Mouse (Mus musculus): ENCODE measurements around the gene Tbc1d1.

DNA sequence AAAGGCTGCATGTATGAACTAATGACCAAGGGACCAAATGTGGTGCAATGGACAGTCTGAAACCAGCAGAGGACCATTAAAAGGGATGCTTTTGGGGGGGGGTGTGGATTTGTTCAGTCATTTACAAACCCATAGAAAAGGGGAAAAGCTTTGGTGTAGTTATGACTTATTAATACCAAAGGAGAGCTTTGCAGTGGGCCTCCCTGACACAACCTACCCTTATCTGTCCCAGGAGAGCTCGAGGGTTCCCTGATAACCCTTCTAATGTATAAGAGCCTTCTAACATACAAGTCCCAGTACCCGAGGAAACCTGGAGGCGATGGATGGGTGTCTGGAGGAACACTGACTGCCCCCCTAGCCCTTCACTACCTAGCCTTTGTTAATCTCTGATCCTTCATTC is 5.8 kb downstream of the Tbc1d1 start:
- TF ChIP-seq CTCF (IDR thresholded peaks at IDR 0.05; ENCODE audit: low read depth, low read length) (no peak), POLR2A (IDR thresholded peaks at IDR 0.05; ENCODE audit: borderline replicate concordance, low read depth, low read length) (no peak)
